Mouse (Mus musculus): ENCODE data around the gene Pkd1l1. TPM values are rescaled to one million over a fixed set of nuclear protein-coding genes. Genes with fewer than 3 reads are reported as not detected.
A peak's percentile ranks its signal among the peaks of the same experiment; 100 is the strongest.

Pkd1l1 gene
- polyA plus RNA-seq, 2 experiments = 0.04 to 0.11 TPM

- Histone ChIP-seq H3K4me2 (replicated peaks; ENCODE audit: low read depth, low read length, severe bottlenecking) (no peak overlapping the region), H3K9me3 (ENCODE audit: control insufficient read depth, low read length) (no peaks in the 10 kb centered on the region), H3K27ac (replicated peaks; ENCODE audit: low read depth, low read length) (peak overlapping the region; percentile 40), H3K4me1 (ENCODE audit: control insufficient read depth, insufficient read depth, low read length) (peaks cover 6% of the 10 kb centered on the region), H3K36me3 (ENCODE audit: control insufficient read depth, insufficient read depth, low read length) (no peaks in the 10 kb centered on the region), H3K9ac (ENCODE audit: low read depth, low read length, severe bottlenecking) (no peak overlapping the region), H3K27me3 (ENCODE audit: control insufficient read depth, insufficient read depth, low read length) (no peaks in the 10 kb centered on the region), H3K4me3 (replicated peaks; ENCODE audit: low read length) (no peak overlapping the region)
- ATAC-seq (ENCODE audit: low FRiP score, low read depth) (peak; percentile 83), DNase-seq (ENCODE audit: low spot score) (peak; percentile 70)
- no peak for TF ChIP-seq POLR2A (IDR thresholded peaks at IDR 0.05; ENCODE audit: borderline replicate concordance, extremely low read depth, insufficient read depth, insufficient read length)
- 24% methylated on average over 10 of the region's 10 CpGs for WGBS
Measured at GRCm38 (mm10) chr11:8958572-8958971, 14.5 kb downstream of the Pkd1l1 start.

GRCm38 (mm10) chr11:8958108-8958507 is 15.0 kb downstream of the Pkd1l1 start:
- H3K27me3 ChIP-seq (ENCODE audit: control insufficient read depth, insufficient read depth, low read length) = no peaks in the 10 kb centered on the region
- H3K27ac ChIP-seq (replicated peaks; ENCODE audit: low read depth, low read length) = peak overlapping the region; percentile 85
- ATAC-seq (ENCODE audit: low FRiP score, low read depth) = peak; percentile 18; the same call in 1 of the 2 replicates
- no peak overlapping the region for H3K9ac ChIP-seq (ENCODE audit: low read depth, low read length, severe bottlenecking)
- no peaks in the 10 kb centered on the region for H3K36me3 ChIP-seq (ENCODE audit: control insufficient read depth, insufficient read depth, low read length)
- 35% methylated on average over 4 of the region's 4 CpGs for WGBS
- no peak overlapping the region for H3K4me3 ChIP-seq (replicated peaks; ENCODE audit: low read length)
- H3K9me3 ChIP-seq (ENCODE audit: control insufficient read depth, low read length) = no peaks in the 10 kb centered on the region
- peak; percentile 13 for DNase-seq (ENCODE audit: low spot score)
- H3K4me2 ChIP-seq (replicated peaks; ENCODE audit: low read depth, low read length, severe bottlenecking) = no peak overlapping the region
- H3K4me1 ChIP-seq (ENCODE audit: control insufficient read depth, insufficient read depth, low read length) = peaks cover 6% of the 10 kb centered on the region
- no peak for TF ChIP-seq POLR2A (IDR thresholded peaks at IDR 0.05; ENCODE audit: borderline replicate concordance, extremely low read depth, insufficient read depth, insufficient read length)

- no peaks in the 10 kb centered on the region for H3K36me3 ChIP-seq (ENCODE audit: control insufficient read depth, insufficient read depth, low read length)
- WGBS = 67% methylated on average over 6 of the region's 6 CpGs
- DNase-seq (ENCODE audit: low spot score) = no peak
- no peak for ATAC-seq (ENCODE audit: low FRiP score, low read depth)
- no peak overlapping the region for H3K4me2 ChIP-seq (replicated peaks; ENCODE audit: low read depth, low read length, severe bottlenecking)
- H3K4me3 ChIP-seq (replicated peaks; ENCODE audit: low read length) = no peak overlapping the region
- H3K27me3 ChIP-seq (ENCODE audit: control insufficient read depth, insufficient read depth, low read length) = no peaks in the 10 kb centered on the region
- no peak overlapping the region for H3K9ac ChIP-seq (ENCODE audit: low read depth, low read length, severe bottlenecking)
- TF ChIP-seq POLR2A (IDR thresholded peaks at IDR 0.05; ENCODE audit: borderline replicate concordance, extremely low read depth, insufficient read depth, insufficient read length) = no peak
- peaks cover 6% of the 10 kb centered on the region for H3K4me1 ChIP-seq (ENCODE audit: control insufficient read depth, insufficient read depth, low read length)
- H3K27ac ChIP-seq (replicated peaks; ENCODE audit: low read depth, low read length) = no peak overlapping the region
- no peaks in the 10 kb centered on the region for H3K9me3 ChIP-seq (ENCODE audit: control insufficient read depth, low read length)
Measured at GRCm38 (mm10) chr11:8957023-8957422, 16.0 kb downstream of the Pkd1l1 start.

DNA sequence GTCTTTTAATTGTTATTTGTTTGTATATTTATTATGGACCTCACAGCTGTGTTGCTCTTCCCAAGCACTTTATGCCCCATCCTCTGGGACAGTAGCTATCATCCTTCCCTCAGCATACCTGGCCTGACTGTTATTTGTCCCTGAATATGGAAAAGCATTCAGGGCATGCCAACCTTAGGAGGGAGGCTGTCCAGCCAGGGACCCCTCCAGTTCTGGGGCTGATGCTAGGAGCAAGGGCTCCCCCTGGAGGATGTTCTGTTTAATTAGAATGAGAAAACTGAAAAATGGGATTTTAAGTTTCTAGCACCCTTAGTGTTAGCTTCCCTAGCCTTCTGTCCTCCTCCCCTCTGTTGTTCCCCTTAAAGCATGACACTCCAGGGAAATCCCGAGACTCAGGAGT is 17.4 kb downstream of the Pkd1l1 start:
- no peak for TF ChIP-seq POLR2A (IDR thresholded peaks at IDR 0.05; ENCODE audit: borderline replicate concordance, extremely low read depth, insufficient read depth, insufficient read length)
- Histone ChIP-seq H3K36me3 (ENCODE audit: control insufficient read depth, insufficient read depth, low read length) (no peaks in the 10 kb centered on the region), H3K4me2 (replicated peaks; ENCODE audit: low read depth, low read length, severe bottlenecking) (no peak overlapping the region), H3K9me3 (ENCODE audit: control insufficient read depth, low read length) (no peaks in the 10 kb centered on the region), H3K27me3 (ENCODE audit: control insufficient read depth, insufficient read depth, low read length) (no peaks in the 10 kb centered on the region), H3K27ac (replicated peaks; ENCODE audit: low read depth, low read length) (no peak overlapping the region), H3K4me1 (ENCODE audit: control insufficient read depth, insufficient read depth, low read length) (peaks cover 6% of the 10 kb centered on the region), H3K9ac (ENCODE audit: low read depth, low read length, severe bottlenecking) (no peak overlapping the region), H3K4me3 (replicated peaks; ENCODE audit: low read length) (no peak overlapping the region)
- peak; percentile 70 for DNase-seq (ENCODE audit: low spot score)
- no peak for ATAC-seq (ENCODE audit: low FRiP score, low read depth)
- WGBS = 3% methylated on average over 1 of the region's 1 CpGs

DNA sequence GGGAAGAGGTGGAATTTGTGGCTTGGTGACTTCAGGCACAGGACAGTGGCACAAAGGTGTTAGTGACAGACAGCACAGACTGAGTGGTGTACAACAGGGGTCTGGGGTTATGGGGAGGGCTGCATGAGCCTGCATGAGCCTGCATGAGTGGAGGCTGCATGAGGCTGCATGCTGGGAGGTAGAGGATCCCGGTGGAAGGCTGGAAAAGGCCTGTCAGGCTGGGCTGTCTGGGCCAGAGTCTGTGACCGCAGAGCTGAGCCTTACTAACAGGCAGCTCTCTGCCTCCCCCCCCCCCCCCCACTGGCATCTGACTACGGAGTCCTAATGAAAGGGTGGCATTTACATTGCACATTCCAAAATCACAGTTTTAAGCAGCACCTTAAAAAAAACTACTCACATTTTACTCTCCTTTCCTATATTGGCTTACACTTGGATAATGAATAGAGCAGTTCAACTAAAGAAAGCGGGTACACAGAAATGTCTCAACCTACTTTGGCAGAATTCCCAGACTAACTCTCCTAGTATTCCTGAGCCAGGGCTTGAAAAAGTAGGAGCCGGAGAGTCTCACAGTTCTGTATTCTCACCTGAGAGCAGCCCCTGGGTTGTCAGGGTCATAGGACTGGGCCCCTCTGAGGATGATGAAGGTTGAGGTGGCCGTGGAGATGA is 23.2 kb downstream of the Pkd1l1 start:
- DNase-seq (ENCODE audit: low spot score) = peak; percentile 85

More for the DNA sequence above, 23.2 kb downstream of the Pkd1l1 start:
- TF ChIP-seq POLR2A (IDR thresholded peaks at IDR 0.05; ENCODE audit: borderline replicate concordance, extremely low read depth, insufficient read depth, insufficient read length) = no peak
- H3K9me3 ChIP-seq (ENCODE audit: control insufficient read depth, low read length) = no peaks in the 10 kb centered on the region
- H3K4me2 ChIP-seq (replicated peaks; ENCODE audit: low read depth, low read length, severe bottlenecking) = no peak overlapping the region
- no peaks in the 10 kb centered on the region for H3K27me3 ChIP-seq (ENCODE audit: control insufficient read depth, insufficient read depth, low read length)
- no peaks in the 10 kb centered on the region for H3K36me3 ChIP-seq (ENCODE audit: control insufficient read depth, insufficient read depth, low read length)
- H3K4me3 ChIP-seq (replicated peaks; ENCODE audit: low read length) = no peak overlapping the region
- peak; percentile 80 for ATAC-seq (ENCODE audit: low FRiP score, low read depth)
- H3K9ac ChIP-seq (ENCODE audit: low read depth, low read length, severe bottlenecking) = no peak overlapping the region
- H3K4me1 ChIP-seq (ENCODE audit: control insufficient read depth, insufficient read depth, low read length) = peaks cover 17% of the 10 kb centered on the region; the same call in 1 of the 2 replicates
- WGBS = 49% methylated on average over 6 of the region's 6 CpGs
- peak overlapping the region; percentile 90 for H3K27ac ChIP-seq (replicated peaks; ENCODE audit: low read depth, low read length)

All from limb, embryonic 14.5 days (tissue).